Mouse (Mus musculus) layer of hippocampus, adult 9-10 months (tissue): ENCODE data around the gene Rph3a.

Source experiments
- DNase-seq: peaks from one replicate; pipeline ENCODE4 v3.0.0; 2022; ENCODE audit warnings: low spot score

Rph3a gene

DNA sequence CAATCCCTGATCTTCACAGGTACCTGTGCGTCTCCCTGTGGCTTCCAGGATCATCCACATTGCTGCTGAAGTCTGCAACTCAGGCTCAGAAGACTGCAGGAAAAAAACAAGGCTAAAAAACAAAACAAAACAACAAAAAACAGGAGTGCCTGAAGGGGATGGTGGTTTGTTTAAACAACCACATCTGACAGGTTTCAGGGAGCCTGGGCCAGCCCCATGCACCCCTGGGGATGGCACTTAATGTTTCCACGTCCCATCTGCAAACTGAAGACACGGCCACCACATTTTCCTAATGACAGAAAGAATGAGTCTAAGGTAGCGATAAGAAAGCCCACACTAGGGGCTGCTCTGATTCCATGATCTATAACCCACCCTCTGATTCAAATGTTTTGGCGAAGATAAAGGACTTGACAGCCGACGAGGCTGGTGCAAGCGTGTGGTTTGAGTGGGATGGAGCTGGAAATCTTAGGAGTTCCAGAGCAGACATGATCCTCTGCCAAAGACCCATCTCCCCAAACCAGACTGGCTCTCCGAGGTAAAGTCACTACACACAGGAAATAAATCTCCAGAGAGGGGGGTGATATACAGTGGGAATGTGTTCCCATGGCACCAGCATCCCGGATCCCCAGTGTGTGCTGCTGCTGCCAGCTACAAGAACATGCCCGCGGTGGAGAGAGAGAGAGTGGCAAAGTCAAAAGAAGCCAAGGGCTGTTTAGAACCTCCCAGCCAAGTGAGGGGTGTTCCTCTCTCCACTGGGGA lies at the start of gene Rph3a:
Gene Rph3a (minus strand): TSS at position 282 of the 759 bp plus-strand sequence.
- no peak for DNase-seq

GRCm38 (mm10) chr5:121058261-121058660 lies 48.4 kb upstream of the Rph3a start:
- no peak for DNase-seq

GRCm38 (mm10) chr5:121053886-121054285 lies 44.0 kb upstream of the Rph3a start:
- no peak for DNase-seq

DNA sequence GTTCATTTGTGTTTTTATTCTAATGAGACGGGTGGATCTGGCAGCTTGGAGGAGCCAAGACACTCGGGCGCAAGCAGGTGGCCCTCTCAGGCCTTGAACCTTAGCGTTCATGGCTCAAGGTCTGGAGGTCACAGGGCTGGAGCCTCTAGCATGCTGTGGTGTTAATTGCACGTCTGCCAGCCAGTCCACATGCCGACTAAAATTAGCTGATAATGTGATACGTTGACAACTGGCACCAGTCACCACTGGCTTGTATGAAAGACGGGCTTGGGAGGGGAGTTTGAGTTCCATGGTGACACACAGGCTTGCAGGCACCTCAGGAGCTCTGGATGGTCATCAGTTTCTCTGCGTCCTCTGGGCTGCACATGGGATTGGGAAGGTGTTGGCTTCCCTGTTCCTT lies 31.9 kb upstream of the Rph3a start:
- no peak for DNase-seq

GRCm38 (mm10) chr5:121039465-121039864 lies 29.6 kb upstream of the Rph3a start:
- DNase-seq = no peak

DNA sequence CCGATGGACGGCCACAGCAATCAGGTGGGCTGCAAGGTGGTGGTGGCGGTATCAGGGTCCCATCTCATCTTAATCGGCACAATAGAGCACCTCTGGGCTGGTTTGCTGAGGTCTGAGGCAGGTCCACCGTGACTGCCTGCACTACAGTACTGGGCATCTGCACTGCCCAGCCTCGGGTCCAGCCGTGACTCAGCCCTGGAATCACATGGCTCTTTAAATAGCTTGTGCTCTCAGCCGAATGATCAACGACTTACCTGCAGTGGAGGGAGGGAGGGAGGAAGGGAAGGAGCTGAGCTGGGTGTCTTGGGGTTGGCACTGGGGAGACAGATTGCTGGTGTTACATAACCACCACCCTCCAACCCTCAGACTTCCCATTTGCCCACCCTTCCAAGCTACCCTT lies 20.3 kb upstream of the Rph3a start:
- no peak for DNase-seq

DNA sequence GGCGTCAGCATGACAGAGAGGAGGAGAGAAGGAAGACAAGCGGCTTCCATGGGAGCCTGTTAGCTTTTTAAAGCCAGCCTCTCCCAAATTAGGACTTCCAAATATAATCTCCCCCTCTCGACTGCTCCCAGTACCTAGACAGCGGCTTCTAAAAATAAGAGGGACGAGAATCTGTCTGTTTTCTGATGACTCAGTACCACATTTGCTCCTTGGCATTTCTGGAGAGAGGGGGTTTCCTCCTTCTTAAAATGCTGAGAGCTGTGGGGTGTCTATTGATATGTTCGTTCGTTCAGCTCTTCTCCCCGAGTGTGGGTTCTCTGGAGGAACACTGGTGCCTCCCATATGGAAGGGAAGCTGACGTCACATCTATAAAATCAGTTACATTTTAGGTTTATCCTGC lies 9.6 kb upstream of the Rph3a start:
- DNase-seq = no peak

DNA sequence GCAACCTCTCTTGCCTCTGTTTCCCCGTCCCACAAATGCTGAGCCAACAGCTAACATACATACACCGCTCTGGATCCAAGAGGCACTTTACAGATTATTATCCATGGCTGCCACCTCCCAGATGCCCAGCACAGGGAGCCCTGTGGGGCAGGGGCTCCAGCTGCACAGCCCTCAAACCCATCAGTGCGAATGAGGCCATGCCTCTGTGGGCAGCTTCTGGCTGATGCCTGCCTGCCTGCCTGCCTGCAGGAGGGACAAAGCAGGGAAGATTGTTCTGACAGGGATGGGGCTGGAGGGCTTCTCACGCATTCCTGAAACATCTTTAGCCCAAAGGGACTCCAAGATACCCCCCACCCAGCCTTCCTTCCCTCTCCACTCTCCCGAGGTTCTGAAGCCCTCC lies 7.8 kb upstream of the Rph3a start:
- no peak for DNase-seq

DNA sequence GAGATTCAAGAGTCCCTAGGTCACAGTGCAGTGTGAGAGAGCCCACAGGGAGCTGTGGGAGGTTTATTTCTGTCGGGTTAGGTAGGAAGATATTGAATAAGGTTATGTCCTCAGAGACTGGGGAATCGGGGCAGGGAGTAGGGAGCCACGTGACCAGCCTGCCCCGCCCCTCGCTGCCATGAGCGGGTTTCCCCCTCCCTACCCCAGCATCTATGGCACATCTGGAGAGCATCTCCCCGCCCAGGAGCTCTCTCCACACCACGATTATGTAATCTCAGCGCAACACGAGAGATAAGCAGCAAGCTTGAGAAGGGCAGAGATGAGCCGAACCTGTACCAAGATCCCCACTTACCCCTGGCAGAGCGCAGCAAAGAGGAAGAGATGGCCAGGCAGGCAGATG lies 6.5 kb upstream of the Rph3a start:
- no peak for DNase-seq

DNA sequence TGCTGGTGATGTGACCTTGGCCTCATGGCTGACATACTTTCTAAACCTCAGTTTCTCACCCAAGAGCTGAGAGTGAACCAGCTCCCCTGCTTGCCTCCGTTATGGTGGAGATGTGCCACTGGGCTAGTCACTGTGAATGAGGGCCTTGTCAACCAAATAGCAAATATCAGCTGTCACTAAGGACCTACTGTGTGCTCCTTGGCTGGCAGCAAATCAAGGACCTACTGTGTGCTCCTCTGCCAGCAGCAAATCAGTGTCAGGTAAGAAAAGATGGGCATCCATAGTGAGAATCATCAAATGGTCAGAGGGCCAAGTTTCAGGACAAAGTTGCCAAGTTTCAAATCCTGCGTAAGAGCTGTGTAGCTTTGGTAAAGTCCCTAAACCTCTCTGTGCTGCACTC lies 4.6 kb upstream of the Rph3a start:
- DNase-seq = no peak

- no peak for DNase-seq
Observed at GRCm38 (mm10) chr5:121011962-121012361, 2.1 kb upstream of the Rph3a start.

- DNase-seq = no peak
Observed at GRCm38 (mm10) chr5:121009406-121009805, 486 bp downstream of the Rph3a start.

DNA sequence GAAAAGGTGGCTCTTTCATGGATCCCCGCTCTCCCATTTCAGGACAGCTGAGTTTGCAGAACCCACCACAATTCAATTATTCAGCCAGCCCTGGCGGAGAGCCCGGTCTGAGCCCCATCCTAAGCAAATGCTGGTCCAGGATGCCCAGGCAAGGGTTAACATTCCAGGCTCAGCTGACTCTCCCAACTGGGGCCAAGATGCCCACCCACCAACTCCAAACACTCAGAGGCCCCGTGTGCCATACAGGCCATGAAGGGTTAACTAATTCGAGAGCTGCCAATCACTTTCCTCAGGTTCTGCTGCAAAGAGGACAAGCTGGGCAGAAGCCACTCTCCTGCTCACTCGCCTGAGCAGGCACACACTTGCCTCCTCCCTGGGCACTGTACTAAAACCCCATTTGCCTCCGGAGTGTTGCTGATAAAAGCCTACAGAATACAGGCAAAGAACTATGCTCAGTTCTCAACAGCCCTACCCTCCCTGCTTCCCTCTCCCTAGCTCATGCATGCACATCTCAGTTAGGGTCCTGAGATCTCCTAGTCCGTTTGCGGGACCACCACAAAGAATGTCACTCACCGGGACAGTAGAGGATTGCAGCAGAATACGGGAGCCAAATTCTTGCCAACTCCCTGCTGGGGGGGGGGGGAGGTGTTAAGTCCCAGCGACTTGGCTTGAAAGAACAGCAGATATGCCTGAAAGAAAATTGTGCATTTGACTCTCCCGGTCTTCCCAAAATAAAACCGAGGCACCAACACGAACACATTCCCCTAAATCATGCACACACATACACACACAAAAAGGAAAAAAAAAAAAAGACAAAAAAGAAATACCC lies 1.3 kb downstream of the Rph3a start:
- DNase-seq = no peak

- no peak for DNase-seq
Observed at GRCm38 (mm10) chr5:121007563-121007962, 2.3 kb downstream of the Rph3a start.

DNA sequence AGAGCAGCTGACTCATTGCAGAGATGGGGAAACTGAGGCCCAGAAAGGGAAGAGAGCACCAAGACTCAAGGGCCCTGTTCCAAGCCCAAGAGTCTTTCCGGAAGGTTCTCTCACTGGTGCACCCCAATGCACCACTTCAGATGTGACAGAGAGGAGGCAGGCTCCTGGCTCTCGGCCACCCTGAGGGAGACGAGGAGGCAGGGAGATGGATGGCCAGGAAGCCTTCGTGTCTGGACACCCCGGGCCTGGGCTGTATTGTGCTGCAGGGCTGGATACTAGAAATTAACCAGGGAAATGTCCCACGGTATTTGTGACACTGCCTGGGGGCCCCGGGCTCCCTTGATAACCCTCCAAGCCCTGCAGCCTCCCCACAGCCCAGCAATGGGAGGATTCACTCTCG lies 2.8 kb downstream of the Rph3a start:
- DNase-seq = no peak

- DNase-seq = no peak
Observed at GRCm38 (mm10) chr5:121006176-121006575, 3.7 kb downstream of the Rph3a start.

DNA sequence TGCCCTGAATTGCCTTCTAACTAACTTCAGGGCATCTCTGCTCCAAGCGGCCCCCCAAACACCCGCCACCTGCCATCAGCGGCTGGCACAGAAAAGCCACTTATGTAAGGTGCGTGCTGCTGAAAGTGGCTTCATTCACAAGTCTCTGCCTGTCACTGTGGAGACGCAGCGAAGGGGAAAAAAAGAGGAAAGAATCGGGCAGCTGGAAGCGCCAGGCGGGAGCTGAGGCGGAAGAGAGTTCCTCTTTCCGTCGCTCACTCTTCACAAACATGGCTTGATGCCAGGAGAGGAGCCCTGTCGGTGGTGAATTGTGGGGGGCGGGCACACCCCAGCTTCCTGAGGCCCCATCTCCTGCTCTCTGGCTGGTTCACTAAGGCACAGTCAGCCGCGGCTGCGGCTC lies 6.1 kb downstream of the Rph3a start:
- DNase-seq = no peak

DNA sequence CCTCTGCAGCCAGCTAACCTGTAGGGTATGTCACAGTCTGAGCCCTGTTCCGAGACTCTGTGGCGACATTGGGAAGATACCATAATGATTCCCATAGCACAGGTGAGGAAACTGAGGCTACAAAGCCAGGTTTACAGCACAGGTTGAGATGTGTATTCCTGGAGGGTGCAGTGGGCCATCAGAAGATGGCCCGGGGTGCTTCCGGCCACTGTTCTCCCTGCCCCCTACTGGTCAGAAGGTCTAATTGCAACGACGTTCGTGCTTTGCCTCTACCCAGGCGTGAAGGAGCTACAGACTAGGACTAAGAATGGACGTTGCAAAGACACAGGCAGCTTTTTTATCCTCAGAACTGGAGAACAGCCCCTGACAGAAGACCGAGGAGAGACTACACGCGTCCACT lies 10.3 kb downstream of the Rph3a start:
- DNase-seq = no peak

DNA sequence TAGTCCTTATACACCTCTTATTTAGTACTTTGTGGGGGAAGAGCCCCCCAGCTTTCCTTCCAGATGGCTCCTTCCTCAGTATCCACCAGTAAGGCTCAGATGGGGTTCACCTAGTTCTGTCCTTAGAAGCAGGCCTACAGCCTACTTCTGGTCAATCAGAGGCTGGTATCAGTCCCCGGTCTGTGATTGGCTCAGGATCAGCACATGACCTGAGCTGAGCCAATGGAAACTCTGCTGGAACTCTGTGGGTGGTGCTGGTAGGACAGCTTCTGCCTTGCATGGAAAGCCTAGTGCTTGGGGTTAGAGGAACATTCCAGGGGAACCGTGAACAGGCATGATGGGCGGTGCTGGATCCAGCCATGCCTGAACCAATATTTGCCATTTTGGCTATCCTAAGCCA lies 21.5 kb downstream of the Rph3a start:
- no peak for DNase-seq

DNA sequence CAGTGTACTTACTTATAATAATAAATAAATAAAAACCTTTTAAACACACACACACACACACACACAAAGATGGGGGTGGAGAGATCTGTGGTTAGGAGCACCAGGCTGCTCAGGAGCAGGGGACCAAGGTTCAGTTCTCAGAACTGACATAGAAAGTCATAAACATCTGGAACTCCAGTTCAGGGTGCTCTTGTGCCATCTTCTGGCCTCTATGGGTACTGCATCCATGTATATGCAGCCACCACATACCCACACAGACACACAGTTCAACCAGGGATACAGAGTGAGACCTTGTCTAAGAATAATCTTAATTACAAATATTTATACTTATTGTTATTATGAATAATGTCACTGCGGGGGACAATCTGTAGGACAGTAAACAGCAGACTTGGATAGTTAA lies 26.9 kb downstream of the Rph3a start:
- no peak for DNase-seq

DNA sequence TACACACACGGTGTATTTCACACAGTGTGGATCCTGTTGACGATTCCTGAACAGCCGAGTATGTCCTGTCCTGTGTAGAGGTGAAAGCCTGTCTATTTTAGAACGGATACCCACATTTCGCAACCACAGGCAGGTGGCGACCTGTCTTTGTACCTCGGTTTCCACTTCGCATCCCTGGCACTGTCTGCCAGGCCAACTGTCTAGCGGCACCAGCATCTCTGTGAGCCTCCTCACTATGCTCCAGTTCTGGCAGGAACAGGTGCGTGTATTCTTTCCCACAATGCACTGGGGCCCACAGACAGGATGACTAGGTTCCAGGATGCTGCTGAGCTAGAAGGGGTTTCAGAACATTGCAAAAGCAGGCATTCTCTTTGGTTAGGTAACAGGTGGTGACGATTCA lies 28.7 kb downstream of the Rph3a start:
- DNase-seq = no peak

- no peak for DNase-seq
Observed at GRCm38 (mm10) chr5:120980116-120980515, 29.8 kb downstream of the Rph3a start.

- no peak for DNase-seq
Observed at GRCm38 (mm10) chr5:120976138-120976537, 33.8 kb downstream of the Rph3a start.

DNA sequence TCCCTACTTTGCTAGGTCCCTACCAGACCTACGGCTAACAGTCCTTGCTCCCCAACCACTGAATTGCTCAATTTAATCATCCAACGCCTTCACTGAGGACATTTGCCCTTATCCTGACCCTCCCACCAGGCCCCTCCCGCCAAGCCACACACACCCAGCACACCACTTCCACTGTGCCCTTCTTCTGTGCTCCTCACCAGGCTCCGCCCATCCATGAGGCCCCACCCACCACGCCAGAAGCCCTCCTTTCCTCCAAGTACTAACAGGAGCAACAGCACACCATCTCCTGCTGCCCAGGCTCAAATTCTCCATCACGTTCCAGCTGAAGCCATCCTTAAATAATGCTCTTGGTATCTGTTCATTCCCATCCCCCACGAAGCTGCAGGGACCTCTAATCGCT lies 35.4 kb downstream of the Rph3a start:
- DNase-seq = no peak
